Comparison of ENCODE assay signal across 23 mouse cellular contexts in the genomic region with DNA sequence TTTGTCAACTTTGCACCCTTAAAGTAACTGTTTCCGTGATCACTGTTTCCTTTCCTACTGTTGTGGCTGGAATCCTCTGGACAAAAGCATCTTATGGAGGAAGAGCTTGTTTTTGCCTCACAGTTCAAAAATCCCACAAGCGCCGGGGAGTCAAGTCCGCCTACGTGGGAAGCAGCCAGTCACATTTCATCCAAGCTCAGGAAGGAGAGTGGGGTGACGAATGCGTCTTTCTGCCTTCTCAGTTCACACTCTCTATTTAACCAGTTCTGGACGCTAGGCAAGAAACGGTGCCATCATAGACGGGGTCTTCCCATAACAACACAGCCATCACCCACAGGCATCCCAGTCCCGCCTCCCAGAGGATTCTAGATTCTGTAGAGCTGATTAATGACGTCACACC. TPM values are rescaled to one million over a fixed set of nuclear protein-coding genes. Genes with fewer than 3 reads are reported as not detected.
DNase-seq lines count a peak whose midpoint lies in the region; ATAC-seq lines count a peak whose summit lies in the region.
"Had no signal": no experiment of that assay in that cellular context is flagged by ENCODE, and none has a peak within 500 bp of the region (broad histone marks: within the 10 kb centered on the region; RNA-seq: fewer than 3 reads in every experiment).

No protein-coding gene starts in this region.

- peaks cover 3% of the 10 kb centered on the region; the same call in 1 of the 2 replicates for H3K9me3 ChIP-seq in kidney, embryonic 15.5 days (replicated peaks)
- H3K9me3 ChIP-seq in liver, embryonic 16.5 days (replicated peaks; ENCODE audit: control insufficient read depth, low read length), result no peaks in the 10 kb centered on the region
- no peaks in the 10 kb centered on the region for H3K9me3 ChIP-seq in liver, embryonic 11.5 days (ENCODE audit: control insufficient read depth, low read length)
- H3K9me3 ChIP-seq in stomach, embryonic 15.5 days, result no peaks in the 10 kb centered on the region
- H3K9me3 ChIP-seq: forebrain, embryonic 10.5 days; heart, embryonic 15.5 days; hindbrain, embryonic 15.5 days; liver, embryonic 15.5 days; midbrain, embryonic 10.5 days had no signal

- H3K4me3 ChIP-seq in kidney, embryonic 15.5 days (replicated peaks), result no peak overlapping the region
- H3K4me3 ChIP-seq in liver, embryonic 16.5 days (ENCODE audit: low read depth, low read length), result no peak overlapping the region
- H3K4me3 ChIP-seq in liver, embryonic 11.5 days (ENCODE audit: low read depth, low read length), result no peak overlapping the region
- no peak overlapping the region for H3K4me3 ChIP-seq in stomach, embryonic 15.5 days (replicated peaks)
- H3K4me3 ChIP-seq: forebrain, embryonic 10.5 days; gastrocnemius, adult 2 months; heart, embryonic 15.5 days; hindbrain, embryonic 15.5 days; liver, embryonic 15.5 days; midbrain, embryonic 10.5 days had no signal

- peak overlapping the region; percentile 85 for H3K27ac ChIP-seq in kidney, embryonic 15.5 days
- H3K27ac ChIP-seq in liver, embryonic 16.5 days (ENCODE audit: low read length), result peak overlapping the region; percentile 18; the same call in 1 of the 2 replicates
- no peak overlapping the region for H3K27ac ChIP-seq in liver, embryonic 11.5 days (ENCODE audit: low read depth, low read length)
- H3K27ac ChIP-seq in stomach, embryonic 15.5 days, result peak overlapping the region; percentile 57
- H3K27ac ChIP-seq: forebrain, embryonic 10.5 days; gastrocnemius, adult 2 months; heart, embryonic 15.5 days; hindbrain, embryonic 15.5 days; liver, embryonic 15.5 days; macrophage; midbrain, embryonic 10.5 days had no signal

- no peak for DNase-seq in frontal cortex, postnatal 10 days (ENCODE audit: low spot score in 2 of 2)
- no peak for DNase-seq in kidney, postnatal 36 days
- no peak for DNase-seq in liver, embryonic 11.5 days (ENCODE audit: low spot score)
- no peak for DNase-seq in embryo, embryonic 11 days
- DNase-seq: adrenal gland, postnatal 36 days; cerebellum, adult 11 months; cerebellum, adult 9-11 months; gastrocnemius, adult 2 months; heart, postnatal 4 days; thymus, adult 18-20 months; thymus, postnatal 36 days had no signal

- peak; percentile 36; the same call in 1 of the 2 replicates for ATAC-seq in frontal cortex, adult (ENCODE audit: low TSS enrichment)
- ATAC-seq in kidney, embryonic 15.5 days (replicated peaks; ENCODE audit: low FRiP score), result 0 out of 2 replicates have a peak, but pooled peaks have one; percentile 22
- ATAC-seq in liver, embryonic 16.5 days (ENCODE audit: low read depth), result no peak
- ATAC-seq in liver, embryonic 11.5 days (replicated peaks; ENCODE audit: low FRiP score), result no peak
- ATAC-seq in stomach, embryonic 15.5 days (ENCODE audit: insufficient read depth, low FRiP score, low read depth), result no peak
- ATAC-seq: lung, postnatal 0 days; midbrain, embryonic 16.5 days had no signal

- H3K9ac ChIP-seq in kidney, embryonic 15.5 days, result no peak overlapping the region
- H3K9ac ChIP-seq in liver, embryonic 16.5 days (ENCODE audit: low read depth, low read length), result no peak overlapping the region
- H3K9ac ChIP-seq in liver, embryonic 11.5 days (ENCODE audit: low read depth, low read length), result no peak overlapping the region
- H3K9ac ChIP-seq in stomach, embryonic 15.5 days, result no peak overlapping the region
- H3K9ac ChIP-seq: heart, embryonic 15.5 days; hindbrain, embryonic 15.5 days; liver, embryonic 15.5 days had no signal

- H3K27me3 ChIP-seq in kidney, embryonic 15.5 days, result no peaks in the 10 kb centered on the region
- H3K27me3 ChIP-seq in liver, embryonic 16.5 days (ENCODE audit: control insufficient read depth, insufficient read depth, low read depth, low read length), result no peaks in the 10 kb centered on the region
- H3K27me3 ChIP-seq in liver, embryonic 11.5 days (replicated peaks; ENCODE audit: control insufficient read depth, insufficient read depth, low read length), result no peaks in the 10 kb centered on the region
- no peaks in the 10 kb centered on the region for H3K27me3 ChIP-seq in stomach, embryonic 15.5 days (replicated peaks)
- H3K27me3 ChIP-seq: heart, embryonic 15.5 days; hindbrain, embryonic 15.5 days; liver, embryonic 15.5 days had no signal

- no peaks in the 10 kb centered on the region for H3K36me3 ChIP-seq in kidney, embryonic 15.5 days
- no peaks in the 10 kb centered on the region for H3K36me3 ChIP-seq in liver, embryonic 16.5 days (ENCODE audit: control insufficient read depth, insufficient read depth)
- no peaks in the 10 kb centered on the region for H3K36me3 ChIP-seq in liver, embryonic 11.5 days (ENCODE audit: control insufficient read depth, insufficient read depth, low read length)
- H3K36me3 ChIP-seq in stomach, embryonic 15.5 days, result no peaks in the 10 kb centered on the region
- H3K36me3 ChIP-seq: forebrain, embryonic 10.5 days; heart, embryonic 15.5 days; hindbrain, embryonic 15.5 days; liver, embryonic 15.5 days; midbrain, embryonic 10.5 days had no signal

- 66% methylated on average over 12 of the region's 12 CpGs for WGBS in kidney, embryonic 15.5 days
- 52% methylated on average over 12 of the region's 12 CpGs for WGBS in liver, embryonic 16.5 days (ENCODE audit: insufficient replicate concordance)
- 75% methylated on average over 12 of the region's 12 CpGs for WGBS in liver, embryonic 11.5 days
- 70% methylated on average over 12 of the region's 12 CpGs for WGBS in stomach, embryonic 15.5 days

- peak overlapping the region; percentile 24; the same call in 1 of the 2 replicates for H3K4me2 ChIP-seq in kidney, embryonic 15.5 days
- H3K4me2 ChIP-seq in liver, embryonic 16.5 days (ENCODE audit: low read depth, low read length), result no peak overlapping the region
- no peak overlapping the region for H3K4me2 ChIP-seq in liver, embryonic 11.5 days
- H3K4me2 ChIP-seq in stomach, embryonic 15.5 days, result no peak overlapping the region
- H3K4me2 ChIP-seq: heart, embryonic 15.5 days; hindbrain, embryonic 15.5 days; liver, embryonic 15.5 days had no signal

- H3K4me1 ChIP-seq in kidney, embryonic 15.5 days, result peaks cover 11% of the 10 kb centered on the region
- no peaks in the 10 kb centered on the region for H3K4me1 ChIP-seq in liver, embryonic 16.5 days (ENCODE audit: control insufficient read depth, low read depth, low read length)
- H3K4me1 ChIP-seq in liver, embryonic 11.5 days (replicated peaks; ENCODE audit: control insufficient read depth, insufficient read depth, low read length), result no peaks in the 10 kb centered on the region
- H3K4me1 ChIP-seq in stomach, embryonic 15.5 days, result no peaks in the 10 kb centered on the region
- H3K4me1 ChIP-seq: hindbrain, embryonic 15.5 days; midbrain, embryonic 10.5 days had no signal

RNA-seq across cellular contexts. Expression of gene Rhobtb1, which starts 15.3 kb away (rescaled TPM):
- polyA plus RNA-seq in kidney, embryonic 15.5 days (2015; fragmentation: Nextera tagmentation; extraction: Ambion mirVana), result 21.8 and 24.9 TPM in 2 replicates
- 15.7 and 19.6 TPM in 2 replicates for polyA plus RNA-seq in liver, embryonic 16.5 days (2015; fragmentation: Nextera tagmentation; extraction: Ambion mirVana)
- 16.1 and 17.4 TPM in 2 replicates for polyA plus RNA-seq in liver, embryonic 11.5 days (2014; fragmentation: Nextera tagmentation; extraction: Ambion mirVana)
- polyA plus RNA-seq in stomach, embryonic 15.5 days (2015; fragmentation: Nextera tagmentation; extraction: Ambion mirVana), result 28.6 and 33.0 TPM in 2 replicates

RNA-seq across cellular contexts. Expression of gene A930033H14Rik, which starts 46.4 kb away (rescaled TPM):
- 2.0 and 2.2 TPM in 2 replicates for polyA plus RNA-seq in kidney, embryonic 15.5 days (2015; fragmentation: Nextera tagmentation; extraction: Ambion mirVana)
- polyA plus RNA-seq in liver, embryonic 16.5 days (2015; fragmentation: Nextera tagmentation; extraction: Ambion mirVana), result 0.44 and 0.47 TPM in 2 replicates
- polyA plus RNA-seq in liver, embryonic 11.5 days (2014; fragmentation: Nextera tagmentation; extraction: Ambion mirVana), result 1.1 and 1.6 TPM in 2 replicates
- polyA plus RNA-seq in stomach, embryonic 15.5 days (2015; fragmentation: Nextera tagmentation; extraction: Ambion mirVana), result 2.7 TPM in 2 replicates

Comparison
In these comparisons a context has a peak if more than half of its experiments do, and no peak if none do; other contexts are left out.
1. ATAC-seq: peak in frontal cortex, adult (single experiment) and kidney, embryonic 15.5 days (single experiment); none in liver, embryonic 16.5 days (single experiment), liver, embryonic 11.5 days (single experiment) and stomach, embryonic 15.5 days (single experiment).